Mouse (Mus musculus) MEL (cell line): ENCODE measurements at regions not wholly inside any gene's neighbourhood (a gene's known extent, or its start where the extent isn't known, plus 50 kb on each side); places are given as distances from the start of the nearest gene placed in this dataset.

Experiments used
- CHD1 ChIP-seq: IDR thresholded peaks from 2 replicates; pipeline ENCODE4 v1.6.1; 2012; ENCODE audit warnings: low read depth, mild to moderate bottlenecking, inconsistent platforms, low read length, improper control_type of control experiment
- CTCF ChIP-seq, 3 experiments: IDR thresholded peaks in 2 of 3; conservative IDR thresholded peaks in 1 of 3; 2 replicates each; pipeline ENCODE4 v1.5.1; 2011 to 2012; ENCODE audit warnings: low read length in 3 of 3, low read depth in 2 of 3, mild to moderate bottlenecking in 2 of 3, improper control_type of control experiment in 1 of 3, inconsistent platforms in 1 of 3, mixed read lengths in 1 of 3, moderate library complexity in 1 of 3; ENCODE audit not compliant: control insufficient read depth in 1 of 3, insufficient read depth in 1 of 3, poor library complexity in 1 of 3, severe bottlenecking in 1 of 3
- EP300 ChIP-seq, 2 experiments: IDR thresholded peaks; 2 replicates each; pipeline ENCODE4 v1.6.1; 2011; ENCODE audit warnings: improper control_type of control experiment in 2 of 2, low read length in 2 of 2, low read depth in 1 of 2, mild to moderate bottlenecking in 1 of 2
- MAFK ChIP-seq: IDR thresholded peaks from 2 replicates; pipeline ENCODE4 v1.6.1; 2011; ENCODE audit warnings: low read depth, mild to moderate bottlenecking, low read length, improper control_type of control experiment, borderline replicate concordance
- MYC ChIP-seq: IDR thresholded peaks from 2 replicates; pipeline ENCODE4 v1.6.1; 2011; ENCODE audit warnings: low read depth, mild to moderate bottlenecking, low read length, improper control_type of control experiment, moderate library complexity
- RCOR1 ChIP-seq: IDR thresholded peaks from 2 replicates; pipeline ENCODE4 v1.6.1; 2012; ENCODE audit warnings: low read depth, mild to moderate bottlenecking, inconsistent platforms, low read length, improper control_type of control experiment
- TAL1 ChIP-seq: IDR thresholded peaks from 2 replicates; pipeline ENCODE4 v1.6.1; 2012; ENCODE audit warnings: mild to moderate bottlenecking, inconsistent platforms, low read length, moderate library complexity, mixed read lengths
- USF1 ChIP-seq: IDR thresholded peaks from 2 replicates; pipeline ENCODE4 v1.6.1; 2014; ENCODE audit warnings: low read depth, mild to moderate bottlenecking, inconsistent platforms, low read length, improper control_type of control experiment, moderate library complexity
- ZC3H11A ChIP-seq: IDR thresholded peaks from 2 replicates; pipeline ENCODE4 v1.6.1; 2012; ENCODE audit warnings: low read depth, mild to moderate bottlenecking, inconsistent platforms, low read length, improper control_type of control experiment

DNA sequence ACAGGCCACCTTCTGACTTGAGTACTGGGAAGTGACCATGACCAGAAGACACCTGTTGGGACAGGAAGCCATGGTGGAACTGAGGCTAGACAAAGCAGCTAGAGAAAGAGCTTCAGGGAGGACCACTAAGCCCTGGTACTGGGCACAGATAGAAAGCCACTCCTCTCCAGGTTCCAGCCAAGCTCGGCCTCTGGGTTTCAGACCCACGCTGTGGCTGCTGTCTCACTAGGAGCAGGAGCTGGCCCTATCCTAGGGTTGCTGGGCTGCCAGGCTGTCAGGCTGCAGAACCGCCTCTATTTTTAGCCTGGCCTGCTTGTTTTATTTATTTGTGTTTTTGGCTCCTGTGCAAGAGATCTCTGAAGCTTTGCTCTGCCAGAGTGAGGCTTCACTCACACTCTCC is 79.4 kb upstream of the Tnrc6c start:
- no peak for TF ChIP-seq CTCF (IDR thresholded peaks at IDR 0.05 in 2 of 3, conservative IDR thresholded peaks at IDR 0.05 in 1 of 3; ENCODE audit: control insufficient read depth in 1 of 3, insufficient read depth in 1 of 3, low read depth in 2 of 3, low read length in 3 of 3, poor library complexity in 1 of 3, severe bottlenecking in 1 of 3)
- TF ChIP-seq ZC3H11A = no peak
- TF ChIP-seq USF1 = no peak
- no peak for TF ChIP-seq EP300 (IDR thresholded peaks at IDR 0.05; ENCODE audit: low read depth in 1 of 2, low read length in 2 of 2)
- no peak for TF ChIP-seq CHD1
- no peak for TF ChIP-seq TAL1
- no peak for TF ChIP-seq RCOR1
- no peak for TF ChIP-seq MAFK
- TF ChIP-seq MYC = no peak
